Mouse (Mus musculus): ENCODE data around the gene Hepacam2.

DNA sequence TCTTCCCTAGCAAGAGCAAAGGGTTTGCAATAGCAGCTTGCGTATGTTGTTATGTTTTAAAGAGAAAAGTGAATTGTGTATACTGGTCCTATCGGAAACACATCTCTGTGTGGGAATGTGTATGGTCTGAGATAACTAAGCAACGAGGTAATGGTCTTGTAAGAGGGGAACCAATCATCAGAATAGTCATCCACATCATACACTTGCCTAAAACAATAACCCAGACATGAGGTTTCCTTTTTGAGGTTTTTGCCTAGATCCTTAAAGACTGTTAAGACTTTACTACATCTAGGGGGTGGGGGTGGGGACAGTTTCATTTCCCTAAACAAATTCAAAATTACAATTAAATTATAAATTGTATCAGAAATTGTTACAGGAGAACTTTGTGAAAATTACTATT is 13.0 kb downstream of the Hepacam2 start:
- TF ChIP-seq E2F4 (IDR thresholded peaks at IDR 0.05; ENCODE audit: insufficient read depth) (no peak), USF1 (IDR thresholded peaks at IDR 0.05; ENCODE audit: low read depth) (no peak), CEBPB (IDR thresholded peaks at IDR 0.05; ENCODE audit: insufficient read depth, poor library complexity, severe bottlenecking) (no peak), POLR2A (IDR thresholded peaks at IDR 0.05; ENCODE audit: insufficient read length, low read depth) (no peak), MYOD1 (IDR thresholded peaks at IDR 0.05; ENCODE audit: control insufficient read depth in 1 of 3, insufficient read length in 2 of 3, low read depth in 2 of 3) (no peak), TCF12 (IDR thresholded peaks at IDR 0.05; ENCODE audit: insufficient read depth, poor library complexity, severe bottlenecking) (no peak), POLR2AphosphoS2 (IDR thresholded peaks at IDR 0.05; ENCODE audit: insufficient read length, low read depth) (no peak), TCF3 (IDR thresholded peaks at IDR 0.05; ENCODE audit: insufficient read length, low read depth) (no peak), MAX (IDR thresholded peaks at IDR 0.05; ENCODE audit: low read depth) (no peak), SRF (IDR thresholded peaks at IDR 0.05; ENCODE audit: control insufficient read depth, insufficient read length, low read depth) (no peak), REST (IDR thresholded peaks at IDR 0.05; ENCODE audit: insufficient read depth, insufficient read length) (no peak)

Measured in myocyte (in vitro differentiated cells).